20 mouse cellular contexts compared by ENCODE assay signal in the genomic region with DNA sequence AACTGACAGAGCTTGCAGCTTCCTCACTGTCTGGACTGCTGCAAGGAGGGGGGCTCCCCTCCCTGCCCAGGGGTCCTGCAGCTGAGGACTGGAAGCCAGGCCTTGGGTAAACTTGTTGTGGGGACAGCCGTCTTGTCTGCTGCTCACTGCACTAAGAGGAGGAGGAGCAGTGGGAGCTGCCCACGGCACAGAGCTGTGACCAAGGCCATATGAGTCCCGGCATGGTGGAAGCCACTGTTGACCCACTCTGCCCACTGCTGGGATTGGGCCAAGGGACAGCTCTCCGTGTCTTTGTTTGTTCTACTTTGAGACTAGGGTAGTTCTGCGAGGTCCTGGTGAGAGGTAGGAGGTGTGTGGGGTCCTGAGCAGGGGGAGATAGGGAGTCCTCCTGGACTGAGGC. TPM values are rescaled to one million over a fixed set of nuclear protein-coding genes. Genes with fewer than 3 reads are reported as not detected.
A peak's percentile ranks its signal among the peaks of the same experiment; 100 is the strongest.
DNase-seq lines count a peak whose midpoint lies in the region; ATAC-seq and TF ChIP-seq lines count a peak whose summit lies in the region.
"Had no signal": no experiment of that assay in that cellular context is flagged by ENCODE, and none has a peak within 500 bp of the region (broad histone marks: within the 10 kb centered on the region; RNA-seq: fewer than 3 reads in every experiment).

No protein-coding gene starts in this region.

- peaks cover 99% of the 10 kb centered on the region for H3K36me3 ChIP-seq in forebrain, embryonic 12.5 days (replicated peaks)
- peaks cover 100% of the 10 kb centered on the region for H3K36me3 ChIP-seq in forebrain, embryonic 10.5 days (replicated peaks)
- peaks cover 40% of the 10 kb centered on the region for H3K36me3 ChIP-seq in intestine, embryonic 15.5 days
- H3K36me3 ChIP-seq in intestine, postnatal 0 days (ENCODE audit: control insufficient read depth, insufficient read depth): peaks cover 76% of the 10 kb centered on the region
- H3K36me3 ChIP-seq in megakaryocyte, embryonic 14.5 days (replicated peaks; ENCODE audit: low read length): peaks cover 100% of the 10 kb centered on the region

- WGBS in forebrain, embryonic 12.5 days: 80% methylated on average over 5 of the region's 5 CpGs
- 92% methylated on average over 5 of the region's 5 CpGs for WGBS in forebrain, embryonic 10.5 days
- 59% methylated on average over 5 of the region's 5 CpGs for WGBS in intestine, embryonic 15.5 days
- 48% methylated on average over 5 of the region's 5 CpGs for WGBS in intestine, postnatal 0 days

- peak overlapping the region; percentile 22; the same call in 1 of the 2 replicates for H3K9ac ChIP-seq in forebrain, embryonic 12.5 days
- no peak overlapping the region for H3K9ac ChIP-seq in intestine, embryonic 15.5 days
- H3K9ac ChIP-seq in intestine, postnatal 0 days (ENCODE audit: low read depth, low read length): no peak overlapping the region
- H3K9ac ChIP-seq: forebrain, embryonic 13.5 days; midbrain, embryonic 12.5 days; neural tube, embryonic 13.5 days had no signal

- no peaks in the 10 kb centered on the region for H3K4me1 ChIP-seq in forebrain, embryonic 12.5 days
- no peaks in the 10 kb centered on the region for H3K4me1 ChIP-seq in forebrain, embryonic 10.5 days
- no peaks in the 10 kb centered on the region for H3K4me1 ChIP-seq in intestine, embryonic 15.5 days (replicated peaks)
- H3K4me1 ChIP-seq in intestine, postnatal 0 days (replicated peaks; ENCODE audit: control insufficient read depth, insufficient read depth, low read length): no peaks in the 10 kb centered on the region
- H3K4me1 ChIP-seq in megakaryocyte, embryonic 14.5 days: peaks cover 98% of the 10 kb centered on the region
- H3K4me1 ChIP-seq: midbrain, embryonic 12.5 days; neural tube, embryonic 13.5 days had no signal

- no peak overlapping the region for H3K27ac ChIP-seq in forebrain, embryonic 12.5 days
- H3K27ac ChIP-seq in forebrain, embryonic 10.5 days: no peak overlapping the region
- H3K27ac ChIP-seq in intestine, embryonic 15.5 days: peak overlapping the region; percentile 17; the same call in 1 of the 2 replicates
- no peak overlapping the region for H3K27ac ChIP-seq in intestine, postnatal 0 days (ENCODE audit: low read depth, low read length)
- H3K27ac ChIP-seq: forebrain, embryonic 13.5 days; midbrain, embryonic 12.5 days; neural tube, embryonic 13.5 days had no signal

- H3K4me2 ChIP-seq in forebrain, embryonic 12.5 days: no peak overlapping the region
- no peak overlapping the region for H3K4me2 ChIP-seq in intestine, embryonic 15.5 days (replicated peaks)
- H3K4me2 ChIP-seq in intestine, postnatal 0 days (replicated peaks; ENCODE audit: low read depth): no peak overlapping the region
- H3K4me2 ChIP-seq: forebrain, embryonic 13.5 days; midbrain, embryonic 12.5 days; neural tube, embryonic 13.5 days had no signal

- ATAC-seq in forebrain, embryonic 12.5 days (ENCODE audit: low FRiP score): no peak
- ATAC-seq in intestine, embryonic 15.5 days: peak; percentile 38; the same call in 1 of the 2 replicates
- no peak for ATAC-seq in intestine, postnatal 0 days
- ATAC-seq in megakaryocyte, adult 5-6 weeks (ENCODE audit: poor library complexity, severe bottlenecking): no peak
- ATAC-seq: forebrain, embryonic 13.5 days; hindbrain, embryonic 16.5 days had no signal

- DNase-seq in forebrain, embryonic 10.5 days (ENCODE audit: extremely low spot score, low spot score): no peak
- DNase-seq in urinary bladder, postnatal 25 days (ENCODE audit: low spot score): no peak
- no peak for DNase-seq in gastrocnemius, adult 8-10 months (ENCODE audit: low spot score in 2 of 2)
- DNase-seq: cerebellum, postnatal 10 days; gastrocnemius, postnatal 25 days; kidney, adult 2 months; kidney, postnatal 14 days; layer of hippocampus, adult 9-11 months; retina, postnatal 1 day; right cerebral cortex, postnatal 4 days had no signal

- no peak overlapping the region for H3K4me3 ChIP-seq in forebrain, embryonic 12.5 days (replicated peaks)
- H3K4me3 ChIP-seq in forebrain, embryonic 10.5 days: no peak overlapping the region
- H3K4me3 ChIP-seq in intestine, embryonic 15.5 days (replicated peaks): no peak overlapping the region
- no peak overlapping the region for H3K4me3 ChIP-seq in intestine, postnatal 0 days (ENCODE audit: low read depth, low read length)
- peak overlapping the region; percentile 14 for H3K4me3 ChIP-seq in megakaryocyte, embryonic 14.5 days (replicated peaks)
- H3K4me3 ChIP-seq: forebrain, embryonic 13.5 days; midbrain, embryonic 12.5 days; neural tube, embryonic 13.5 days had no signal

- H3K9me3 ChIP-seq in forebrain, embryonic 12.5 days: no peaks in the 10 kb centered on the region
- no peaks in the 10 kb centered on the region for H3K9me3 ChIP-seq in forebrain, embryonic 10.5 days
- no peaks in the 10 kb centered on the region for H3K9me3 ChIP-seq in intestine, embryonic 15.5 days
- H3K9me3 ChIP-seq in intestine, postnatal 0 days (ENCODE audit: control insufficient read depth): no peaks in the 10 kb centered on the region
- no peaks in the 10 kb centered on the region for H3K9me3 ChIP-seq in megakaryocyte, embryonic 14.5 days
- H3K9me3 ChIP-seq: forebrain, embryonic 13.5 days; midbrain, embryonic 12.5 days; neural tube, embryonic 13.5 days had no signal

- TF ChIP-seq CTCF in intestine, postnatal 0 days (IDR thresholded peaks at IDR 0.05; ENCODE audit: low read depth): no peak

- no peaks in the 10 kb centered on the region for H3K27me3 ChIP-seq in forebrain, embryonic 12.5 days
- no peaks in the 10 kb centered on the region for H3K27me3 ChIP-seq in forebrain, embryonic 10.5 days (ENCODE audit: poor library complexity, severe bottlenecking)
- no peaks in the 10 kb centered on the region for H3K27me3 ChIP-seq in intestine, embryonic 15.5 days (replicated peaks)
- no peaks in the 10 kb centered on the region for H3K27me3 ChIP-seq in intestine, postnatal 0 days (replicated peaks; ENCODE audit: control insufficient read depth, insufficient read depth, low read length)
- H3K27me3 ChIP-seq in megakaryocyte, embryonic 14.5 days (replicated peaks): no peaks in the 10 kb centered on the region
- H3K27me3 ChIP-seq: forebrain, embryonic 13.5 days; midbrain, embryonic 12.5 days; neural tube, embryonic 13.5 days had no signal

RNA-seq across cellular contexts. Expression of gene Ripor3, which starts 38.3 kb away (rescaled TPM):
- polyA plus RNA-seq in forebrain, embryonic 12.5 days (2016; fragmentation: Nextera tagmentation; extraction: Ambion mirVana): 0.24 and 0.82 TPM in 2 replicates
- 0.59 and 0.93 TPM in 2 replicates for polyA plus RNA-seq in forebrain, embryonic 10.5 days (2016; fragmentation: Nextera tagmentation; extraction: Ambion mirVana)
- 3.7 and 4.2 TPM in 2 replicates for polyA plus RNA-seq in intestine, embryonic 15.5 days (2015; fragmentation: Nextera tagmentation; extraction: Ambion mirVana)
- polyA plus RNA-seq in intestine, postnatal 0 days (2015; fragmentation: Nextera tagmentation; extraction: Ambion mirVana): 1.5 and 1.6 TPM in 2 replicates
- polyA plus RNA-seq in megakaryocyte, embryonic 14.5 days (2012; ENCODE audit: insufficient read depth, low replicate concordance): 123 and 438 TPM in 2 replicates
- total RNA-seq in megakaryocyte, adult 5-6 weeks (2015): 0.20 TPM in 1 of 2 replicates, not detected in the other
- total RNA-seq in megakaryocyte, adult 5-6 weeks (2017): not detected in 2 replicates
- total RNA-seq in gastrocnemius, adult 8-10 months (2022): under 1 TPM in 2 of 4 experiments, not detected in 2; 0.39 to 0.41 TPM
- total RNA-seq: MEL had no signal

RNA-seq across cellular contexts. Expression of gene Ptpn1, which starts 40.3 kb away (rescaled TPM):
- polyA plus RNA-seq in forebrain, embryonic 12.5 days (2016; fragmentation: Nextera tagmentation; extraction: Ambion mirVana): 94.1 and 104 TPM in 2 replicates
- polyA plus RNA-seq in forebrain, embryonic 10.5 days (2016; fragmentation: Nextera tagmentation; extraction: Ambion mirVana): 66.0 and 66.4 TPM in 2 replicates
- polyA plus RNA-seq in intestine, embryonic 15.5 days (2015; fragmentation: Nextera tagmentation; extraction: Ambion mirVana): 41.1 and 54.2 TPM in 2 replicates
- polyA plus RNA-seq in intestine, postnatal 0 days (2015; fragmentation: Nextera tagmentation; extraction: Ambion mirVana): 30.5 and 33.5 TPM in 2 replicates
- 120 and 139 TPM in 2 replicates for polyA plus RNA-seq in megakaryocyte, embryonic 14.5 days (2012; ENCODE audit: insufficient read depth, low replicate concordance)
- 49.1 and 54.8 TPM in 2 replicates for total RNA-seq in megakaryocyte, adult 5-6 weeks (2015)
- 145 and 151 TPM in 2 replicates for total RNA-seq in megakaryocyte, adult 5-6 weeks (2017)
- total RNA-seq in gastrocnemius, adult 8-10 months (2022): 10 to 100 TPM; 10.6 to 16.5 (median 14.9) TPM

Comparison
In these comparisons a context has a peak if more than half of its experiments do, and no peak if none do; other contexts are left out.
1. RNA of gene Ripor3, which starts 38.3 kb away (polyA plus RNA-seq): 123 to 438 TPM in megakaryocyte, embryonic 14.5 days; 3.7 to 4.2 TPM in intestine, embryonic 15.5 days, 1.5 to 1.6 TPM in intestine, postnatal 0 days, 0.59 to 0.93 TPM in forebrain, embryonic 10.5 days and 0.24 to 0.82 TPM in forebrain, embryonic 12.5 days; every median in the first group is over 10 times any median in the second.